Mouse (Mus musculus) gastrocnemius, adult 8-10 months (tissue): ENCODE data around the gene 4930407I10Rik. TPM values are rescaled to one million over a fixed set of nuclear protein-coding genes. Genes with fewer than 3 reads are reported as not detected.
A peak's percentile ranks its signal among the peaks of the same experiment; 100 is the strongest.

Experiments used
- DNase-seq, 2 experiments: peaks; one replicate each; pipeline ENCODE4 v3.0.0; 2022; ENCODE audit warnings: low spot score in 2 of 2
- total RNA-seq, 4 experiments: library from RNA; stranded (reverse); gene quantifications; 2 replicates each; pipeline ENCODE4 v1.2.4; 2022

The 4930407I10Rik gene
- not detected for total RNA-seq

GRCm38 (mm10) chr15:82058719-82059201, at the start of gene 4930407I10Rik:
TSS of gene 4930407I10Rik (plus strand) at chr15:82059151.
- DNase-seq = no peak

- DNase-seq = no peak
Measured at GRCm38 (mm10) chr15:82011947-82012346, 47.0 kb upstream of the 4930407I10Rik start.

GRCm38 (mm10) chr15:82014745-82015391, 44.1 kb upstream of the 4930407I10Rik start:
- no peak for DNase-seq

GRCm38 (mm10) chr15:82015392-82016100, 43.4 kb upstream of the 4930407I10Rik start:
- no peak for DNase-seq

GRCm38 (mm10) chr15:82016101-82016808, 42.7 kb upstream of the 4930407I10Rik start:
- peak; percentile 98 for DNase-seq

- DNase-seq = no peak
Measured at GRCm38 (mm10) chr15:82016830-82017229, 42.1 kb upstream of the 4930407I10Rik start.

- DNase-seq = no peak
Measured at GRCm38 (mm10) chr15:82017461-82017860, 41.5 kb upstream of the 4930407I10Rik start.

- DNase-seq = no peak
Measured at GRCm38 (mm10) chr15:82019288-82019687, 39.7 kb upstream of the 4930407I10Rik start.

- no peak for DNase-seq
Measured at GRCm38 (mm10) chr15:82022535-82023088, 36.3 kb upstream of the 4930407I10Rik start.

- DNase-seq = no peak
Measured at GRCm38 (mm10) chr15:82023965-82024635, 34.9 kb upstream of the 4930407I10Rik start.

GRCm38 (mm10) chr15:82027276-82027675, 31.7 kb upstream of the 4930407I10Rik start:
- no peak for DNase-seq

- no peak for DNase-seq
Measured at GRCm38 (mm10) chr15:82027726-82028125, 31.2 kb upstream of the 4930407I10Rik start.

GRCm38 (mm10) chr15:82032386-82032785, 26.6 kb upstream of the 4930407I10Rik start:
- DNase-seq = no peak

- DNase-seq = no peak
Measured at GRCm38 (mm10) chr15:82033762-82034161, 25.2 kb upstream of the 4930407I10Rik start, which contains the start of gene Desi1. TSS of gene Desi1 (minus strand) at chr15:82033862.

GRCm38 (mm10) chr15:82035904-82036689, 22.9 kb upstream of the 4930407I10Rik start:
- DNase-seq = no peak

- DNase-seq = no peak
Measured at GRCm38 (mm10) chr15:82040650-82041049, 18.3 kb upstream of the 4930407I10Rik start.

- DNase-seq = no peak
Measured at GRCm38 (mm10) chr15:82044166-82044784, 14.7 kb upstream of the 4930407I10Rik start.

GRCm38 (mm10) chr15:82046246-82046891, 12.6 kb upstream of the 4930407I10Rik start:
- no peak for DNase-seq
